Mouse (Mus musculus) stomach, postnatal 0 days (tissue): ENCODE measurements around the gene Serpinb1a.

Experiments
- CTCF ChIP-seq: IDR thresholded peaks from 2 replicates; pipeline ENCODE4 v1.5.1; 2016; ENCODE audit warnings: antibody characterized with exemption, low read depth, mild to moderate bottlenecking, moderate library complexity
- EP300 ChIP-seq: optimal IDR thresholded peaks from 2 replicates; pipeline ENCODE3; 2016; ENCODE audit warnings: antibody characterized with exemption

- TF ChIP-seq EP300 (no peak), CTCF (peak; percentile 80)
Observed at GRCm38 (mm10) chr13:32827951-32828350, 23.0 kb downstream of the Serpinb1a start.
